Comparison of ENCODE assay signal across 27 mouse cellular contexts in genomic region chr6:117303361-117303760, GRCm38 (mm10).
"Had no signal": no experiment of that assay in that cellular context is flagged by ENCODE, and none has a peak within 500 bp of the region (broad histone marks: within the 10 kb centered on the region; RNA-seq: fewer than 3 reads in every experiment).

No protein-coding gene starts in this region.

- H3K9me3 ChIP-seq: embryonic facial prominence, embryonic 10.5 days; embryonic facial prominence, embryonic 12.5 days; embryonic facial prominence, embryonic 13.5 days; embryonic facial prominence, embryonic 15.5 days; forebrain, embryonic 13.5 days; forebrain, embryonic 15.5 days had no signal

- H3K36me3 ChIP-seq: embryonic facial prominence, embryonic 10.5 days; embryonic facial prominence, embryonic 12.5 days; embryonic facial prominence, embryonic 13.5 days; embryonic facial prominence, embryonic 15.5 days; forebrain, embryonic 15.5 days had no signal

- DNase-seq: cerebellum, adult 18-20 months; cerebellum, adult 2 months; cerebellum, adult 8-10 months; cerebellum, adult 9-10 months; cerebellum, adult 9-11 months; cerebellum, postnatal 10 days; cerebellum, postnatal 14 days; cerebellum, postnatal 25 days; cerebellum, postnatal 36 days; embryo, embryonic 11 days; forebrain, postnatal 0 days; gastrocnemius, adult 2 months; gastrocnemius, postnatal 10 days; gastrocnemius, postnatal 14 days; gastrocnemius, postnatal 25 days; gastrocnemius, postnatal 36 days; heart, adult 18-20 months; heart, adult 2 months had no signal

- H3K4me1 ChIP-seq: embryonic facial prominence, embryonic 13.5 days; embryonic facial prominence, embryonic 15.5 days; forebrain, embryonic 13.5 days; forebrain, embryonic 15.5 days had no signal

- H3K27me3 ChIP-seq: embryonic facial prominence, embryonic 12.5 days; embryonic facial prominence, embryonic 13.5 days; embryonic facial prominence, embryonic 15.5 days; forebrain, embryonic 13.5 days; forebrain, embryonic 15.5 days had no signal

- H3K4me2 ChIP-seq: embryonic facial prominence, embryonic 12.5 days; embryonic facial prominence, embryonic 13.5 days; embryonic facial prominence, embryonic 15.5 days; forebrain, embryonic 13.5 days; forebrain, embryonic 15.5 days had no signal

- H3K4me3 ChIP-seq: embryonic facial prominence, embryonic 10.5 days; embryonic facial prominence, embryonic 12.5 days; embryonic facial prominence, embryonic 13.5 days; embryonic facial prominence, embryonic 15.5 days; erythroblast, embryonic 14.5 days; forebrain, embryonic 13.5 days; forebrain, embryonic 15.5 days; gastrocnemius, adult 2 months; heart, adult 2 months had no signal

- H3K9ac ChIP-seq: embryonic facial prominence, embryonic 12.5 days; embryonic facial prominence, embryonic 13.5 days; embryonic facial prominence, embryonic 15.5 days; forebrain, embryonic 13.5 days; forebrain, embryonic 15.5 days; forebrain, postnatal 0 days had no signal

- ATAC-seq: forebrain, embryonic 13.5 days; forebrain, embryonic 14.5 days; forebrain, embryonic 15.5 days; forebrain, embryonic 16.5 days; forebrain, postnatal 0 days had no signal

- H3K27ac ChIP-seq: embryonic facial prominence, embryonic 10.5 days; embryonic facial prominence, embryonic 12.5 days; embryonic facial prominence, embryonic 13.5 days; embryonic facial prominence, embryonic 15.5 days; forebrain, embryonic 13.5 days; forebrain, embryonic 15.5 days; gastrocnemius, adult 2 months; heart, adult 2 months had no signal
